Mouse (Mus musculus): Measurements from ENCODE around the gene Prss50. TPM values are rescaled to one million over a fixed set of nuclear protein-coding genes. Genes with fewer than 3 reads are reported as not detected.

The Prss50 gene
- total RNA-seq, 1 experiment: 69.3 TPM

DNA sequence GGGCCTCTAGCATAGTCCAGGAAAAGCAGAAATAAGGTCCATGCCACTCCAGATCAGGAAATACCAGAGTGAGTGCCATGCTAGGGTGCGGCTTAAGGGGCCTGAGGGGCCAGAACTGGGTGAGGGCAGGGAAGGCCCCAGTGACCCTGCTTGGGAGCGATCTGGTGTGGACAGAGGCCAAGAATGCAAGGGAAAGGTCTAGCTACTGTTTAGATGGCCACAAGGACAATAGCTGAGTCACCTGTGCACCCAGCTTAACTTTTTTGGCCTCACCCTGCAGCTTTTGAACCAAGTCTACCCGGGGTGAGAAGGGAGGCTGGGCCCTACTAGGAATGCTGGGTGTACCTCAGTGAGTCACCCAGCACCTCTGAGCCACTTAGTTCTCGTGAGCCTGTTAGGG, 23.0 kb downstream of the Prss50 start:
- Histone ChIP-seq H3K4me1 (ENCODE audit: control insufficient read depth in 2 of 2, insufficient read depth in 2 of 2, low read length in 2 of 2, poor library complexity in 1 of 2) (peaks cover 0 to 18% of the 10 kb centered on the region in 2 experiments; a peak in 3 of 4 replicates), H3K36me3 (ENCODE audit: control insufficient read depth, insufficient read depth, low read length, poor library complexity, severe bottlenecking) (peaks cover 4% of the 10 kb centered on the region; the same call in 1 of the 2 replicates), H3K27ac (ENCODE audit: insufficient read depth, low read depth, low read length, poor library complexity, severe bottlenecking) (no peak overlapping the region), H3K9me3 (ENCODE audit: control insufficient read depth, insufficient read depth, low read depth, low read length) (no peaks in the 10 kb centered on the region), H3K4me3 (ENCODE audit: insufficient read depth in 1 of 2, low read depth in 1 of 2, low read length in 2 of 2, poor library complexity in 1 of 2, severe bottlenecking in 1 of 2) (peak overlapping the region; percentile 63 to 76), H3K9ac (ENCODE audit: insufficient read depth, low read depth, low read length, poor library complexity, severe bottlenecking) (peak overlapping the region; percentile 42; the same call in 1 of the 2 replicates)
- in situ Hi-C loops (cut with MboI; ENCODE audit: low sequenced_read_pairs in 2 of 2, unreplicated experiment in 2 of 2): no loop called here
- no peak for DNase-seq (ENCODE audit: low read depth, low spot score)
- TF ChIP-seq CHD2 (IDR thresholded peaks at IDR 0.05; ENCODE audit: low read depth, low read length) (no peak), ZNF384 (IDR thresholded peaks at IDR 0.05; ENCODE audit: low read depth, low read length) (no peak), ZC3H11A (IDR thresholded peaks at IDR 0.05; ENCODE audit: borderline replicate concordance, low read depth, low read length) (no peak), MAFK (IDR thresholded peaks at IDR 0.05; ENCODE audit: insufficient read depth, low read depth, low read length) (no peak), HCFC1 (IDR thresholded peaks at IDR 0.05; ENCODE audit: borderline replicate concordance, insufficient read depth, low read length) (no peak)

DNA sequence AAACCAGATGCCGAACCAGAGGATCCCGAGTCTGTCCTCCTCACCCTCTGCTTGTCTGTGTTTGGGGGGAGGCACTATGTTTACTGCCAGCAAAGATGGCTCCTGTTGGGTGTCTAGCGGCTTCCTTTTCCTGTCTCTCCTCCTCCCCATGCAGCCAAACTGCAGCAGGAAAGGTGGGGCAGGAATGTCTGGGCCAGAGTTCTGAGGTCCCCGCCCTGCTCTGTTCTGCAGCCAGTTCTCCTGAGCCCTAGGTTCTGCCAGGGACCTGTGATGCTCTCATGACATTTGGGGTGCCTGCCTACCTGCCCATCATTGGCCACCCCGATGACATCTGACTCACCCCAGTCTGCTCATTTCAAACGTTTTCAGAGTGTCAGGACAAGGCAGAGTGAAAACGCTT, 24.2 kb downstream of the Prss50 start:
- no peak for TF ChIP-seq ZNF384 (IDR thresholded peaks at IDR 0.05; ENCODE audit: low read depth, low read length)
- Histone ChIP-seq H3K27ac (ENCODE audit: insufficient read depth, low read depth, low read length, poor library complexity, severe bottlenecking) (no peak overlapping the region), H3K9ac (ENCODE audit: insufficient read depth, low read depth, low read length, poor library complexity, severe bottlenecking) (no peak overlapping the region), H3K9me3 (ENCODE audit: control insufficient read depth, insufficient read depth, low read depth, low read length) (no peaks in the 10 kb centered on the region), H3K36me3 (ENCODE audit: control insufficient read depth, insufficient read depth, low read length, poor library complexity, severe bottlenecking) (peaks cover 7% of the 10 kb centered on the region; the same call in 1 of the 2 replicates), H3K4me3 (ENCODE audit: insufficient read depth in 1 of 2, low read depth in 1 of 2, low read length in 2 of 2, poor library complexity in 1 of 2, severe bottlenecking in 1 of 2) (no peak overlapping the region), H3K4me1 (ENCODE audit: control insufficient read depth in 2 of 2, insufficient read depth in 2 of 2, low read length in 2 of 2, poor library complexity in 1 of 2) (peaks cover 0 to 18% of the 10 kb centered on the region in 2 experiments; a peak in 3 of 4 replicates)
- no peak for DNase-seq (ENCODE audit: low read depth, low spot score)
- in situ Hi-C loops (cut with MboI; ENCODE audit: low sequenced_read_pairs in 2 of 2, unreplicated experiment in 2 of 2): no loop called here

DNA sequence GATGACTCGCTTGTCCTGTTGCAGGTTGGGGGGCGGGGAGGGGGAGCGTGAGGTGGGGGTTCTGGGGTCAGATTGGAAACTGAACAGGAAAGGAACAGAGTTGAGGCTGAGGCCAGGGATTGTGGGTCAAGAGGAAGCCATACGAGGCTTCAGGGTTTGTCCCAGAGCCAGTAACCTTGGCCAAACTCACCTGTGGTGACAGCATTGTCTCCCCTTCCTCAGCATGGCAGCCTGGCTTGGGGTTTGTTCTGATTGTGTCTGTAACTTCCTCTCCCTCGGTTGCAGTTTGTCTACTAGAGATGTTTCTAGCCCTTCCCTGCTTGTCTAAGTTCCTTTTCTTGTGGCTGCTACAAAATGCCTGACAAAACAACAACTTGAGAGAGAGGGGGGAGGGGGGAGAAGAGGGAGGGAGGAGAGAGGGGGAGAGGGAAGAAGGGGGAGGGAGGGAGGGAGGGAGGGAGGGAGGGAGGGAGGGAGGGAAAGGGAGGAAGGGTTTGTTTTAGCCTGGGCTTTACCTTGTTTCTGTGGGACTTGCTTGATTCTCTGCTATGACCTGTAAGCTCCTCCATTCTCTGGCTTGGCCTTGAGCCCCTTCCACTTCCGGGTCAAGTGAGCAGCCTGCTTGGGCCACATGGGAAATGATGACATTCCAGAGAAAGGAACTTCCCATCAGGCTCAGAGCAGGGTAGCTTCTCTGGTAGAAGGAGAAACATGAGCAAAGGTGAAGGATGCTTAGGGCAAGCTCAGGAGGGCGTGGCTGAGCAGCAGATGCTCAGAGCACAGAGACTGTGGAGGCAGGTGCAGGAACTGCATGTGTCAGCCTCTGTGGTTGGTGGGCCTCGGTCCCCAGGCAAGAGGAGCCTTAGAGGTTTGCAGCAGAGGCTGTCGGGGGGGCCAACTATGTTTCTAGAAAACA, 29.9 kb downstream of the Prss50 start:
- Histone ChIP-seq H3K9ac (ENCODE audit: insufficient read depth, low read depth, low read length, poor library complexity, severe bottlenecking) (no peak overlapping the region), H3K36me3 (ENCODE audit: control insufficient read depth, insufficient read depth, low read length, poor library complexity, severe bottlenecking) (peaks cover 19% of the 10 kb centered on the region; the same call in 1 of the 2 replicates), H3K4me1 (ENCODE audit: control insufficient read depth in 2 of 2, insufficient read depth in 2 of 2, low read length in 2 of 2, poor library complexity in 1 of 2) (peaks cover 2 to 26% of the 10 kb centered on the region in 2 experiments; a peak in 2 of 4 replicates), H3K27ac (ENCODE audit: insufficient read depth, low read depth, low read length, poor library complexity, severe bottlenecking) (peak overlapping the region; percentile 41; the same call in 1 of the 2 replicates), H3K4me3 (ENCODE audit: insufficient read depth in 1 of 2, low read depth in 1 of 2, low read length in 2 of 2, poor library complexity in 1 of 2, severe bottlenecking in 1 of 2) (peak overlapping the region in 1 of 2 experiments; percentile 1; a peak in 1 of 4 replicates), H3K9me3 (ENCODE audit: control insufficient read depth, insufficient read depth, low read depth, low read length) (no peaks in the 10 kb centered on the region)
- TF ChIP-seq HCFC1 (IDR thresholded peaks at IDR 0.05; ENCODE audit: borderline replicate concordance, insufficient read depth, low read length) (no peak), ZNF384 (IDR thresholded peaks at IDR 0.05; ENCODE audit: low read depth, low read length) (no peak), ZC3H11A (IDR thresholded peaks at IDR 0.05; ENCODE audit: borderline replicate concordance, low read depth, low read length) (no peak), CHD2 (IDR thresholded peaks at IDR 0.05; ENCODE audit: low read depth, low read length) (no peak), MAFK (IDR thresholded peaks at IDR 0.05; ENCODE audit: insufficient read depth, low read depth, low read length) (no peak)
- in situ Hi-C loops (cut with MboI; ENCODE audit: low sequenced_read_pairs in 2 of 2, unreplicated experiment in 2 of 2): no loop called here
- no peak for DNase-seq (ENCODE audit: low read depth, low spot score)

DNA sequence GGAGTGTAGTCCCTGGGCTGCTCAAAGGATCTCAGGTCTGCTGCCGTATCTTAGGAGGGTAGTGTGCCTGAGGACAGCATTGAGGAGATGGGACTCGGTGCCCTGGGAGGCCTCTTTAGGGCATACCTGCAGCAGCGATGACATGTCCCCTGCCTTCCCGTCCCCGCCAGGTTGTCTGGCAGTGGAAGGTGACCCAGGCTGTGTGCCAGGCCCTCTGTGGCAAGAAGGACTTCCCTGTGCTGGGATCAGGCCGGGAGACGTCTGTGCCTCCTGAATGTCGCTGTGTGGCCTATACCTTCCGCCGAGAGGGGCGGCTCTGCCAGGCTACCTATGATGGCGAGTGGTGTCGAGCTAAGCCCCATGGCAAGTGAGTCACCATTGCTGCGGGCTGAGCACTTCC, 31.2 kb downstream of the Prss50 start:
- TF ChIP-seq ZNF384 (IDR thresholded peaks at IDR 0.05; ENCODE audit: low read depth, low read length) (no peak), CHD2 (IDR thresholded peaks at IDR 0.05; ENCODE audit: low read depth, low read length) (no peak), MAFK (IDR thresholded peaks at IDR 0.05; ENCODE audit: insufficient read depth, low read depth, low read length) (no peak), HCFC1 (IDR thresholded peaks at IDR 0.05; ENCODE audit: borderline replicate concordance, insufficient read depth, low read length) (no peak), ZC3H11A (IDR thresholded peaks at IDR 0.05; ENCODE audit: borderline replicate concordance, low read depth, low read length) (no peak)

More for the DNA sequence above, 31.2 kb downstream of the Prss50 start:
- Histone ChIP-seq H3K27ac (ENCODE audit: insufficient read depth, low read depth, low read length, poor library complexity, severe bottlenecking) (no peak overlapping the region), H3K9me3 (ENCODE audit: control insufficient read depth, insufficient read depth, low read depth, low read length) (no peaks in the 10 kb centered on the region), H3K36me3 (ENCODE audit: control insufficient read depth, insufficient read depth, low read length, poor library complexity, severe bottlenecking) (peaks cover 19% of the 10 kb centered on the region; the same call in 1 of the 2 replicates), H3K9ac (ENCODE audit: insufficient read depth, low read depth, low read length, poor library complexity, severe bottlenecking) (no peak overlapping the region), H3K4me1 (ENCODE audit: control insufficient read depth in 2 of 2, insufficient read depth in 2 of 2, low read length in 2 of 2, poor library complexity in 1 of 2) (peaks cover 2 to 26% of the 10 kb centered on the region in 2 experiments; a peak in 2 of 4 replicates), H3K4me3 (ENCODE audit: insufficient read depth in 1 of 2, low read depth in 1 of 2, low read length in 2 of 2, poor library complexity in 1 of 2, severe bottlenecking in 1 of 2) (peak overlapping the region in 1 of 2 experiments; percentile 5; a peak in 1 of 4 replicates)
- in situ Hi-C loops (cut with MboI; ENCODE audit: low sequenced_read_pairs in 2 of 2, unreplicated experiment in 2 of 2): no loop called here
- DNase-seq (ENCODE audit: low read depth, low spot score): no peak

Measured in ES-E14 (cell line).